Mouse (Mus musculus) adrenal gland, adult (tissue): ENCODE measurements at regions not wholly inside any gene's neighbourhood (a gene's known extent, or its start where the extent isn't known, plus 50 kb on each side); places are given as distances from the start of the nearest gene placed in this dataset.
"Not testable (repeated sequence)": the region's sequence is repeated elsewhere in the genome, so short reads cannot be mapped to it uniquely, and the experiment has no call there.

Source experiments
- DNase-seq, 2 experiments: peaks; one replicate each; pipeline ENCODE4 v3.0.0; 2022 to 2023; ENCODE audit warnings: low spot score in 1 of 2; ENCODE audit not compliant: inconsistent age in 2 of 2

DNA sequence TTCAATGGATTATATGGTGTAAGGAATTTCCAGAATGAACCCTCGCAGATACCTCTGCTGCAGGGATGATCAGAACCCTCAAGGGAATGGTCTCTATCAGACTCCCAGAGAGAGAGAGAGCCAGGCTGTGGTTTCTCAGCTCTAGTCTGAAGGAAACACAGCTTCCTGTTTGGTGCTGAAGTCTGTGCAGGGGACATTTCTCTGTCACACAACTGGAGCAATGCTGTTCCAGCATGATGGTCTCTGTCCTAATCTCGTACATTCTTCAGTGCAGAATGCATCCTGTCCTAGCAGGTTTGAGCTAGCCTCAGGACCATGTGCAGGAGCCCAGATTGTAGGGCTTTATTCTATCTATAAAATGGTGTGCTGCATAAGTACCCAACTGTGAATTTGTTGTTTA is 93.7 kb downstream of the E330034G19Rik start:
- not testable (repeated sequence) for DNase-seq

GRCm38 (mm10) chr14:24391841-24392240 is 95.0 kb downstream of the Polr3a start:
- peak; percentile 5 to 66 for DNase-seq
